Mouse (Mus musculus) heart, adult 11 months (tissue): ENCODE data around the gene Pappa2.

Source experiments
- DNase-seq: peaks from one replicate; pipeline ENCODE4 v3.0.0; 2022

The Pappa2 gene

DNA sequence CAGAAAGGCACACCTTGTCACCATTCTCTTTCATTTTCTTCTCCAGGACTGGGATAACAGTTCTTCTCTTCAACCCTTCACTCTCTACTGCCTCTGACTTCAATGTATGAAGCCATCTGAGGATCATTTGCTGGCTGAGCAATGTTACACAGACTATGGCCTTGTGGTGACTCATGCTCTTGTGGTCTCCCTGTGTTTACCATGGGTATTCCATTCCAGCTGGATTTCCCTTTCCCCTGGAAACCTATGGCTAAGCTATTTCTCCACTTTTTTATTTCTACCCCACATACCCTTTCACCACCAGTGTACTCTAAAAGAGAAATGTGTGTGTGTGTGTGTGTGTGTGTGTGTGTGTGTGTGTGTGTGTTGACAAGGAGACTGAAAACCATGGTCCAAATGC is 83.0 kb downstream of the Pappa2 start:
- DNase-seq = no peak

- DNase-seq = no peak
Observed at GRCm38 (mm10) chr1:158894441-158894840, 85.8 kb downstream of the Pappa2 start.

- no peak for DNase-seq
Observed at GRCm38 (mm10) chr1:158875487-158875886, 104.8 kb downstream of the Pappa2 start.

DNA sequence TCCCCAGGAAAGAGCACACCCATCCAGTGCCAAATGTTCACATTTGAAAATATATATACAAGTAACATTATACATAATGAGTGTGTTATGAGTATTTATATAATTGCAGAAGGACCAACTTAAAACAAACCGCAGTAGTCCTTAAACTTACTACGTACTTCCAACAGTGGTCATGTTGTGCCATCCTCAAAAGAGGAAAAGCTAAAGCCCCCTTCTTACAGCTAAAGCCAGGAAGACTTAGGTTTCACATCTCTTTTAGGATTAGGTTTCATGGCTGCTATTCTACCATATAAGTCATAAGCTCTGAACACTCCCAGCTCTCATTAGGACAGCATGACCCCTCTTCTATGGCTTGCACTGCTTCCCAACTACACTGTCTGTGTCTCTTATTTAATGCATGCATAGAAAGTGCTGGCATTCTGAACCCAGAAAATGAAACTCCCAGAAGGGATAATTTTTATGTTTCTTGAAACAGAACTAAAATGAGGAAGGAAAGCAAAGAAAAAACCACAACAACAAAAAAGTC is 105.7 kb downstream of the Pappa2 start:
- no peak for DNase-seq

DNA sequence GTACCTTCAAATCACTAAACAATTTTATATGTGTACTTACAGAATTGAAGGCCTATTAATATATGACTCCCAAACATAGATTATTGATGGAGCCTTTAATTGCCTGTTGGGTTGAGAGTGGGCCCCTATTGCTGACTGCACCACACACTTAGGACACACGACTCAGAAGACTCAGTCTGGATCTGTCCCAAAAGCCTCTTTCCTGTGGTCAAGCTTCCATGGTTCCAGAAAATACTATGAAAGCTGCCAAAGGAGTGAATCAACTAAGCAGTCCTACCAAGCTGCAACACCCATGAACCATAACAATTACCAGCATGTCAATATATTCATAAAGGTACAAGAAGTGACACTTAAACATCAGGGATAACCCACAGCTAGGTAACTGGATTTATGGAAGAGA is 106.7 kb downstream of the Pappa2 start:
- no peak for DNase-seq

DNA sequence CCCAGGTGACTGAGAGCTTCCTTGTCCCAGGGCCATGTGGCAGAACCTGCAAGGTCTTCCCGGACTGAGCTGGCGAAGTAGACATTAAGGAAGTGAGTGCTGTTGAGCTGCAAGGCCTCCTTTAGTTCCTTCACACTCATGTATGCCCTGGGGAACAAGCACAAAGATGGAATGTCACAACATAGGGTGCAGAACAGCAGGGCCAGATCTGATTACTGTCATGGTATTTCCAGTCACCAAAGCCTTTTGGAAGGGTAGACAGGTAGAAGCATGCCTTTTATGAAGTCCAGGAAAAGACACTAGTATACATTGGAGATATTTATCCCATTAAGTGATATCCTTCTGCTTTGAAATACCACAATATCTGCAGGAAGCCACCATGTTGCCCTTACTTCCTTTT is 108.9 kb downstream of the Pappa2 start:
- no peak for DNase-seq

GRCm38 (mm10) chr1:158860190-158860589 is 120.1 kb downstream of the Pappa2 start:
- DNase-seq = no peak

DNA sequence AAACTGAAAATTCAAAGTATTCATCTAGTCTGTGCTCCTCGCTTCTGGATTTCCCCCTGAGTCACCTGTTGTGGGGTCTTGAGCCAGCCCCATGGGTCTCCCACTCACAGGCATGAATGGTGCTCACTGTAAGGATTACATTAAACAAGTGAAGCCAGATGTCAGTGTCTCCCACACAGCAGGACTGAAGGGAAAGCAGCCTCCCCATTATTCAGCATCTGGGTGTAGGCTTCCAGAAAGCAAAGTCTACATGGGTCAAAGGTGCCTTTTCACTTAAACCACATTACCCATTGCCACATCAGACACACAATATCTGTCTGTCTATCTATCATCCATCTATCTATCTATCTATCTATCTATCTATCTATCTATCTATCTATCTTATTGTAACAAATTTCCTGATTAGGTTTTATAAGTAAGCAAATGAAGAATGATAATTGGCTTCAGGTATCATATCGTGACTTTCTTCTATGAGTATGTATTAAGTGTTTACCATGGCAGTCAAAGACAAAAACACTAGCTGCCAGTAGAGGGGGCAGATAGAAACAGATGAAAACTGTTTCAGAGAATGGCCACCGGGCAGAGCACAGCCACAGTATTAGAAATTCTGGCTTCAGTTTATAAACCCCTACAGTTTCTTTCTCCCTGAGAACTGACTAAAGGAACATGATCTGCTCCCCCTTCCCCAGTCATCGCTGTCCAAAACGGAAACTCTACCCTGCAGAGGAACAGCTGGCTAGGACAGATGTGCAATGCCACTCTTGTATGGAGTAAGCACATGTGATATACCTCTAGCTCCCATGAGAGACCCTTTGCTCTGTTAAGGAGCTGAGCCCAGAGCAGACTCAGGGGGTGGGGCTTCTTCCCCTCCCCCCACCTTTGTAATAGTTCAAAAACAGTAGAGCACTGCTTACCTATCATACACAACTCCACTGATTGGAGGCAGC is 126.1 kb downstream of the Pappa2 start:
- no peak for DNase-seq

GRCm38 (mm10) chr1:158852836-158853567 is 127.3 kb downstream of the Pappa2 start:
- peak; percentile 92 for DNase-seq

GRCm38 (mm10) chr1:158850459-158850858 is 129.8 kb downstream of the Pappa2 start:
- DNase-seq = no peak

- peak; percentile 86 for DNase-seq
Observed at GRCm38 (mm10) chr1:158844604-158845003, 135.7 kb downstream of the Pappa2 start.

- no peak for DNase-seq
Observed at GRCm38 (mm10) chr1:158837151-158837550, 143.1 kb downstream of the Pappa2 start.

DNA sequence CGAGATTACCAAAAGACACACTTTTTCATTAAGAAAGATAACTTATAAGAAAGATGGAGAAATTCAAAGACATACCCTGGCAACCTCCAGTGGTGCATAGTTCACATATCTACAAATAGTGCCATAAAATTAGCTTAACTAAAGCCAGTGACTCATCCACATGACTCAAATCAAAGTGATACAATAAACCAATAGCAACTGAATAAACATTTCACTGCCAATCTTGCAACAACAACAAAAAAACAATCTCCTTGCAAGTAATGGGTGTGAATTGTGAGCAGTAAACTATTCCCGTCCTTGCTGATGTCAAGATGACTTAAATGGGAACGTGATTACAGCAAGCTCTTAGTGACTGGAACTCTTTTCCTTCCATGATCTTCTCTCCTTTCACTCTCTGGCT is 150.1 kb downstream of the Pappa2 start:
- no peak for DNase-seq

DNA sequence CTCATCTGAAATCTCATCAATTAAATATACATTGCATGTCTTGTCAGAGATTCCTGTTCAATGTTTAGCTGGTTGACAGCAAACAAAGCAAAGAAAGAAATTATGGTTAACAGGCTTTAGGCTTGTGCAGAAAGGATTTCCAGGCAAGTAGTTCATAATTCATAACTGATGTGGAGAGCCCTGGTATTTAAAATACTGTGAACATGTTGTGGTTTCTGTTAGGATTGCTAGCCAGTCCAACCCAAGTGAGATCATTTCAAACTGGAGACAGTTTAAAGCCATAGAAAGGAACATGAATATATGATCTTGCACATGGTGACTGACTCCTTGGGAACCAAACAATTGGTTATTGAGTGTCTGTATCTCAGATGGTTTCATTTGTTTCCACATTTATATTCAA is 152.4 kb downstream of the Pappa2 start:
- no peak for DNase-seq

- no peak for DNase-seq
Observed at GRCm38 (mm10) chr1:158819676-158820075, 160.6 kb downstream of the Pappa2 start.

DNA sequence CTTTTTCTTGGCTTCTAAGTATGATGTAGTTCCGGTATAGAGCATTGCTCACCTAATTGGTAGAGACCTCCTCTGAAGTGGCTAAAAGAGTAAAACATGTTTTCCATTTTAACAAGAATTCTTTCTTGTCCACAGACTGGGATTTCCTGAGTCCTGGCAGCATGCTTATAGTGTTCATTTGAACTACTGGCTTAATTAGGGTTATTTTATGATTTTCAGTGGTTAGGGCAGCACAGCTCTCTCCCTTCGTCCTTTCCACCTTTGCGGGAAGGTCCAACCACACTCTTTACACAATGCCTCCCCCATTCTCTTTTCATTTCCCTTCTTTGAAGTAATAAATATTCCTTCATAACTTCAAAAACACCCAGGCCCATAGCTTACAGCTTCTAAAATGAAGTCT is 163.8 kb downstream of the Pappa2 start:
- no peak for DNase-seq

GRCm38 (mm10) chr1:158811887-158812286 is 168.4 kb downstream of the Pappa2 start:
- no peak for DNase-seq

GRCm38 (mm10) chr1:158775486-158775885 is 204.8 kb downstream of the Pappa2 start:
- DNase-seq = no peak

DNA sequence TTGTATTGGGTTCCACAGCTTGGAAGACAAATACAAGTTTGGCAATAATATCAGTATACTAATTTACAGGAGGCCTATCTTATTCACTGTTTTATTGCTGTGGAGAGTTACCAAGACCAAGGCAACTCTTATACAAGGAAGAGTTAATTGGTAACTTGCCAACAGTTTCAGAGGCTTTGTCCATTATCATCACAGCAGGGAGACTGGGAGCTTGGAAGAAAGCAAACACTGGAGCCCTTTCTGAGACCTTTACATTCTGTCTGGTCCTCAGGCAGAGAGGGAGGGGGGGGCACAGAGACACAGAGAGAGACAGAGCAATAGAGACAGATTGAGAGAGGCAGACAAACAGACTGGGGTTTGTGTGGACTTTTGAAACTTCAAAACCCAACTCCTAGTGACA is 207.2 kb downstream of the Pappa2 start:
- DNase-seq = no peak

- DNase-seq = no peak
Observed at GRCm38 (mm10) chr1:158770756-158771155, 209.5 kb downstream of the Pappa2 start.

DNA sequence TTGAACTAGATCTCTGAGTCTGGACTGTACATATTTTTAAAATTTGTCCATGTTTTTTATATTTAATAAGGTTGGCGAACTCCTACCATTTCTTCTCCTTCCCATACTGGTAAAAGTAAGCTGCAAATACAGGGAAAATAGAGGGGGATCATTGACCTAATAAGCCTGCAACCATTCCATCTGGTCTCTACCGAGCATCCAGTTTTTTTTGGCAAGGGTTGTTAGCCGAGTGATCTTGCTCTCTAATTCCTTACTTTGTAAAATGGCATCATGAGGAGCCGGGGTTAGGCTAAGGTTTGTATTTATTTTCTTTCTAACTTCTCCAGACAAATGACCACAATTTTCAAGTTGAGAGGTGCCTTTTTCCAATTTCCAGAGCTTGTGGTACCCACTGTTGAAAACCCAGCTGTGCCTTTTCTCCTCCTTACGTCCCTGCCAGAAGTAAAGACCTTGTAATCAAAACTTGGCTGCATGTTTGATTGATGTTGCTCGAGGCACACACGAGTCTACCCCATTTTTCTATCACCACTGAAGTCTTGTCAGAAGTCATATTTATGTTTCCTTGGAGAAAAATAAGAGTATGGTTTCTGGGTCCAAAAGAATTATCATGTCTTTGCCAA is 210.1 kb downstream of the Pappa2 start:
- DNase-seq = no peak

GRCm38 (mm10) chr1:158765842-158766241 is 214.4 kb downstream of the Pappa2 start:
- no peak for DNase-seq

- peak; percentile 94 for DNase-seq
Observed at GRCm38 (mm10) chr1:158764727-158765126, 215.6 kb downstream of the Pappa2 start.
